Mouse (Mus musculus) skeletal muscle tissue, postnatal 0 days (tissue): ENCODE measurements around the gene Sh2d1b1. TPM values are rescaled to one million over a fixed set of nuclear protein-coding genes. Genes with fewer than 3 reads are reported as not detected.

Source experiments
- polyA plus RNA-seq: library from polyadenylated mRNA; unstranded; fragments of >200 nt; fragmentation: Nextera tagmentation; extraction: Ambion mirVana; gene quantifications from 2 replicates; pipeline ENCODE4 v1.2.1, GENCODE M21; 2015

Sh2d1b1 gene
- polyA plus RNA-seq = 0.08 TPM in 1 of 2 replicates, not detected in the other

GRCm38 (mm10) chr1:170277016-170277415 lies at the start of gene Sh2d1b1:
Sh2d1b1 (plus strand) TSS chr1:170277320.

GRCm38 (mm10) chr1:170232688-170233087 lies 44.4 kb upstream of the Sh2d1b1 start, which contains the start of gene Sh2d1b2:
Sh2d1b2 (plus strand) TSS chr1:170232749.

GRCm38 (mm10) chr1:170306232-170306631 lies 29.1 kb downstream of the Sh2d1b1 start, which contains the start of gene Gm7694:
Gm7694 (minus strand) TSS chr1:170306332.

GRCm38 (mm10) chr1:170308503-170308902 lies 31.4 kb downstream of the Sh2d1b1 start, which contains the start of gene Spata46:
Spata46 (plus strand) TSS chr1:170308803.

Other genes with a start within 250 kb of the Sh2d1b1 start
- 25.5 and 29.7 TPM in 2 replicates for gene Ddr2, start 166.6 kb upstream of the Sh2d1b1 start, polyA plus RNA-seq
- 30.8 and 36.5 TPM in 2 replicates for gene Uap1, start 102.4 kb upstream of the Sh2d1b1 start, polyA plus RNA-seq
- gene Uhmk1, start 61.9 kb upstream of the Sh2d1b1 start, polyA plus RNA-seq = 1.8 and 2.4 TPM in 2 replicates
- not detected in 2 replicates for gene Sh2d1b2, start 44.6 kb upstream of the Sh2d1b1 start, polyA plus RNA-seq
- 0.41 and 0.55 TPM in 2 replicates for gene Gm7694, start 29.0 kb downstream of the Sh2d1b1 start, polyA plus RNA-seq
- gene Spata46, start 31.5 kb downstream of the Sh2d1b1 start, polyA plus RNA-seq = 0.19 and 0.23 TPM in 2 replicates